Mouse (Mus musculus): ENCODE measurements around the gene Adamts12. TPM values are rescaled to one million over a fixed set of nuclear protein-coding genes. Genes with fewer than 3 reads are reported as not detected.

The Adamts12 gene
- polyA plus RNA-seq, 1 experiment: 0.15 TPM

GRCm38 (mm10) chr15:11083678-11084077, 19.1 kb downstream of the Adamts12 start:
- WGBS: 95% methylated on average over 3 of the region's 3 CpGs
- TF ChIP-seq CTCF (IDR thresholded peaks at IDR 0.05; ENCODE audit: borderline replicate concordance, insufficient read depth, low read depth, low read length) (no peak), POLR2A (IDR thresholded peaks at IDR 0.05; ENCODE audit: borderline replicate concordance, insufficient read depth, low read length) (no peak)
- no peaks in the 10 kb centered on the region for H3K4me1 ChIP-seq (ENCODE audit: control insufficient read depth, insufficient read depth, low read length)
- H3K27ac ChIP-seq (ENCODE audit: insufficient read depth, low read length): no peak overlapping the region
- no peaks in the 10 kb centered on the region for H3K27me3 ChIP-seq (ENCODE audit: control insufficient read depth, insufficient read depth, low read length)
- no peak for DNase-seq
- H3K4me3 ChIP-seq (replicated peaks; ENCODE audit: insufficient read depth, low read depth, low read length): no peak overlapping the region

DNA sequence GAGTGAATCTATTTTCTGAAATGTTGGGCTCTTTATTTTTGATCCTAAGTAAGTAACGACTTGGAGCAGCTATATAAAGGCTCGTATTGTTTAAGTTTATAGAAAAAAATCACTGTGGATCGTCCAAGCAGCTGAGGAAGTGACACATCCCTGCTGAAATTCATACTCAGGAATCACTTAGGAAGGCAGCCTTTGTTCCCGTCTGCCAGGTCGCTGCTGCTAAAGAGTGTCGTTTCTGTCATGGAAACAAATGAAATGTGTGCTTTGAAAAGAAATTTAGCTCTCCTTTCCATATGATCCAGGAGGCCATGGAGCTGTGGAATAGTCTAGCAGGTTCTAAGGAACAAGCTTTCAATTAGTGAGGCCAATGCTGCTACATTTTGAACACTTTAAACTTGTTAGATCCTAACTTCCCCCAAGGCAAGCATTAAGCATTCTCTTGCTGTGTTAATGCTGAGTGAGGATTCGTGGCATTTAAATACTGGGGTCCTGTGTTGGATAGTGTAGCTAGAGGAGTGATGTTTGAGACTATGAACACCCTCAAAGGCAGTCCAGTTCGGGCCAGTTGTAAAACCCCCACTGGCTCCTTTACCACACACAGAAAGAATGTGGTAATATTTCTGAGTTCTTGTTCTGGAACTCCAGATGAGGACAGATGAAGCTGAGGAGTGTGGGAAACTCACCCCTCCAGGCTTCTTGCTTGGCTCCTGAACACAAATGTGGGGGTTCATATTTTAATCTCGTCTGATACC, 19.8 kb downstream of the Adamts12 start:
- no peak overlapping the region for H3K4me3 ChIP-seq (replicated peaks; ENCODE audit: insufficient read depth, low read depth, low read length)
- H3K27ac ChIP-seq (ENCODE audit: insufficient read depth, low read length): no peak overlapping the region
- H3K4me1 ChIP-seq (ENCODE audit: control insufficient read depth, insufficient read depth, low read length): no peaks in the 10 kb centered on the region
- no peak for TF ChIP-seq POLR2A (IDR thresholded peaks at IDR 0.05; ENCODE audit: borderline replicate concordance, insufficient read depth, low read length)
- TF ChIP-seq CTCF (IDR thresholded peaks at IDR 0.05; ENCODE audit: borderline replicate concordance, insufficient read depth, low read depth, low read length): no peak
- 41% methylated on average over 9 of the region's 9 CpGs for WGBS
- no peaks in the 10 kb centered on the region for H3K27me3 ChIP-seq (ENCODE audit: control insufficient read depth, insufficient read depth, low read length)
- DNase-seq: no peak

- TF ChIP-seq CTCF (IDR thresholded peaks at IDR 0.05; ENCODE audit: borderline replicate concordance, insufficient read depth, low read depth, low read length): no peak
- TF ChIP-seq POLR2A (IDR thresholded peaks at IDR 0.05; ENCODE audit: borderline replicate concordance, insufficient read depth, low read length): no peak
- Histone ChIP-seq H3K27ac (ENCODE audit: insufficient read depth, low read length) (no peak overlapping the region), H3K27me3 (ENCODE audit: control insufficient read depth, insufficient read depth, low read length) (no peaks in the 10 kb centered on the region), H3K4me1 (ENCODE audit: control insufficient read depth, insufficient read depth, low read length) (no peaks in the 10 kb centered on the region), H3K4me3 (replicated peaks; ENCODE audit: insufficient read depth, low read depth, low read length) (no peak overlapping the region)
- DNase-seq: no peak
- 69% methylated on average over 1 of the region's 1 CpGs for WGBS
These were observed 20.4 kb downstream of the Adamts12 start for GRCm38 (mm10) chr15:11084993-11085365.

GRCm38 (mm10) chr15:11089494-11089893, 24.9 kb downstream of the Adamts12 start:
- DNase-seq: no peak
- TF ChIP-seq POLR2A (IDR thresholded peaks at IDR 0.05; ENCODE audit: borderline replicate concordance, insufficient read depth, low read length) (no peak), CTCF (IDR thresholded peaks at IDR 0.05; ENCODE audit: borderline replicate concordance, insufficient read depth, low read depth, low read length) (no peak)
- Histone ChIP-seq H3K4me1 (ENCODE audit: control insufficient read depth, insufficient read depth, low read length) (no peaks in the 10 kb centered on the region), H3K4me3 (replicated peaks; ENCODE audit: insufficient read depth, low read depth, low read length) (no peak overlapping the region), H3K27me3 (ENCODE audit: control insufficient read depth, insufficient read depth, low read length) (no peaks in the 10 kb centered on the region), H3K27ac (ENCODE audit: insufficient read depth, low read length) (no peak overlapping the region)
- 82% methylated on average over 3 of the region's 3 CpGs for WGBS

DNA sequence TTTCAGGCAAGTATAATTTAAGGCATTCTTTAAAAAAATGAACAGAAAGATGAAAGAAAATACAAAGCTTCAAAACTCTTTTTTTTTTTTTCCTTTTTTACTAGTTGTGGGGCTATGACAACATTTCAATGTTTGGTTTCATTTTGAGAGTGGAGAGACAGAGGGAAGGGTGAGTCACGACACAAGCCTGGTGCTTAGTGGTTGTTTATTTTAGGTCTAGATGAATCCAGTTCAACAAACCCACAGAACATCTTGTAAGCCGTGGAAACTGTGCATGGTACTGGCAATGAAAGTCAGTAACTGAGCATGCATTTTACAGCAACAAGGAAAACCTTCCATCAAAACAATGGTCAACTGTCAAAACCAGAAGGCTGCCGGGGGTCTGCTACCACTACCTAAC, 31.0 kb downstream of the Adamts12 start:
- no peak for DNase-seq
- Histone ChIP-seq H3K27me3 (ENCODE audit: control insufficient read depth, insufficient read depth, low read length) (no peaks in the 10 kb centered on the region), H3K4me1 (ENCODE audit: control insufficient read depth, insufficient read depth, low read length) (no peaks in the 10 kb centered on the region), H3K4me3 (replicated peaks; ENCODE audit: insufficient read depth, low read depth, low read length) (no peak overlapping the region), H3K27ac (ENCODE audit: insufficient read depth, low read length) (no peak overlapping the region)
- no peak for TF ChIP-seq POLR2A (IDR thresholded peaks at IDR 0.05; ENCODE audit: borderline replicate concordance, insufficient read depth, low read length)
- TF ChIP-seq CTCF (IDR thresholded peaks at IDR 0.05; ENCODE audit: borderline replicate concordance, insufficient read depth, low read depth, low read length): no peak
- 85% methylated on average over 3 of the region's 3 CpGs for WGBS

GRCm38 (mm10) chr15:11097967-11098702, 33.5 kb downstream of the Adamts12 start:
- Histone ChIP-seq H3K27me3 (ENCODE audit: control insufficient read depth, insufficient read depth, low read length) (no peaks in the 10 kb centered on the region), H3K27ac (ENCODE audit: insufficient read depth, low read length) (no peak overlapping the region), H3K4me1 (ENCODE audit: control insufficient read depth, insufficient read depth, low read length) (no peaks in the 10 kb centered on the region), H3K4me3 (replicated peaks; ENCODE audit: insufficient read depth, low read depth, low read length) (no peak overlapping the region)
- no peak for DNase-seq
- 45% methylated on average over 4 of the region's 4 CpGs for WGBS
- TF ChIP-seq CTCF (IDR thresholded peaks at IDR 0.05; ENCODE audit: borderline replicate concordance, insufficient read depth, low read depth, low read length) (no peak), POLR2A (IDR thresholded peaks at IDR 0.05; ENCODE audit: borderline replicate concordance, insufficient read depth, low read length) (no peak)

DNA sequence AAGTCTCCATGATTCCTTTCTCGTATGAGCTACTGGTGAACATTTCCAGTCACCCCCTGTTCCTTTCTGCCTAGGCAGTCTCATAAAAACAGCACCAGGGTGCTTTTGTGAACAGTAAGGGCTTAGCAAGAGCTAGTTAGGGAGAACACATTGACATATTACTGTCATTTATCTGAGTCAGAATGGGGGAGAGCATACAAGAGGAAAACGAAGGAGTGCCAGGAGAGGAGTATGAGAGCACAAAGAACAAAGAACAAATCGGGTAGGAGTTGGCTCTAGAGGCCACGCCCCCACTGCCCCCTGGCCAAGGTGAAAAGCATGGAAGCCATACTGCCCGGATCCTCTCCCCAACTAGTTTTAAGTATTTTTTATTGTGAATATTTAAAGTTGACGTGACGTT, 34.4 kb downstream of the Adamts12 start:
- Histone ChIP-seq H3K27me3 (ENCODE audit: control insufficient read depth, insufficient read depth, low read length) (no peaks in the 10 kb centered on the region), H3K4me1 (ENCODE audit: control insufficient read depth, insufficient read depth, low read length) (no peaks in the 10 kb centered on the region), H3K4me3 (replicated peaks; ENCODE audit: insufficient read depth, low read depth, low read length) (no peak overlapping the region), H3K27ac (ENCODE audit: insufficient read depth, low read length) (no peak overlapping the region)
- 73% methylated on average over 7 of the region's 7 CpGs for WGBS
- TF ChIP-seq POLR2A (IDR thresholded peaks at IDR 0.05; ENCODE audit: borderline replicate concordance, insufficient read depth, low read length): no peak
- TF ChIP-seq CTCF (IDR thresholded peaks at IDR 0.05; ENCODE audit: borderline replicate concordance, insufficient read depth, low read depth, low read length): no peak
- DNase-seq: no peak

DNA sequence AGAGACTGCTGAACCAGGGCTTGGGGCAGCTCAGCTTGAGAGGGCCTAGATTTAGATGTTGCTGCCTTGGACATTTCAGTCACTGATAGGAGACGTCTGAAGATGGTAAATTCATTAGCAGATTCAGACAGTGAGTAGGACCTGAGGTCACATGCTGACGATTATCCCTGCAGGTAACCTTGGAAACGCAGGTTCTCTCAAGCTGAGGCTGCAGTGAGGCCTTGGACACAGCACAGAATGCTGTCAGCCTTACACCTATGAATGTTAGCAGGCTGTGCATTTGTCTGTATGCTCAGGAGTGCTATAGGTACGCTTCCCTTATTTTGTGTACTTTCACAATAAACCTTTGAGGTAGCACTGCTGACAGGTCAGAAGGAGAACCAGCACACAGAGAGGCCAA, 36.3 kb downstream of the Adamts12 start:
- Histone ChIP-seq H3K27ac (ENCODE audit: insufficient read depth, low read length) (no peak overlapping the region), H3K4me3 (replicated peaks; ENCODE audit: insufficient read depth, low read depth, low read length) (no peak overlapping the region), H3K4me1 (ENCODE audit: control insufficient read depth, insufficient read depth, low read length) (no peaks in the 10 kb centered on the region), H3K27me3 (ENCODE audit: control insufficient read depth, insufficient read depth, low read length) (no peaks in the 10 kb centered on the region)
- TF ChIP-seq CTCF (IDR thresholded peaks at IDR 0.05; ENCODE audit: borderline replicate concordance, insufficient read depth, low read depth, low read length): no peak
- TF ChIP-seq POLR2A (IDR thresholded peaks at IDR 0.05; ENCODE audit: borderline replicate concordance, insufficient read depth, low read length): no peak
- WGBS: 51% methylated on average over 4 of the region's 4 CpGs
- DNase-seq: no peak

All from cerebellum, adult 2 months (tissue).